Mouse (Mus musculus): ENCODE measurements at regions not wholly inside any gene's neighbourhood (a gene's known extent, or its start where the extent isn't known, plus 50 kb on each side); places are given as distances from the start of the nearest gene placed in this dataset.

DNA sequence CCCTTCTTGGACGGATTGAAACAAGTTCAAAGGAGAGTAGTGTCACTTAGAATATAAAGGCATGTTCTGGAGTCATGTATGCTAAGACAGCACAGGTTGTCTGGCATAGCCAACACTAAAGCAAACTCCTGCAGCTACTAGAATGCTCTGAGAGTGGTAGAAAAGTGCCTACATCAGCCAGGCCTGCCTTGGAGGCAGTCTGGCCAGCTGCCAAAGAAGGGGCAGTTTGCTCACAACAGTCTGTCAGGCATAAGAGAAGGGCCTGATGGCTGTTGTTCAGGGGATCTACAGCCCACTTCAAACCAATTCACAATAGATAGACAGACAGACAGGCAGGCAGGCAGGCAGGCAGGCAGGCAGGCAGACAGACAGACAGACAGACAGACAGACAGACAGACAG lies 136.5 kb upstream of the Dap start:
- DNase-seq (ENCODE audit: low spot score): no peak

DNA sequence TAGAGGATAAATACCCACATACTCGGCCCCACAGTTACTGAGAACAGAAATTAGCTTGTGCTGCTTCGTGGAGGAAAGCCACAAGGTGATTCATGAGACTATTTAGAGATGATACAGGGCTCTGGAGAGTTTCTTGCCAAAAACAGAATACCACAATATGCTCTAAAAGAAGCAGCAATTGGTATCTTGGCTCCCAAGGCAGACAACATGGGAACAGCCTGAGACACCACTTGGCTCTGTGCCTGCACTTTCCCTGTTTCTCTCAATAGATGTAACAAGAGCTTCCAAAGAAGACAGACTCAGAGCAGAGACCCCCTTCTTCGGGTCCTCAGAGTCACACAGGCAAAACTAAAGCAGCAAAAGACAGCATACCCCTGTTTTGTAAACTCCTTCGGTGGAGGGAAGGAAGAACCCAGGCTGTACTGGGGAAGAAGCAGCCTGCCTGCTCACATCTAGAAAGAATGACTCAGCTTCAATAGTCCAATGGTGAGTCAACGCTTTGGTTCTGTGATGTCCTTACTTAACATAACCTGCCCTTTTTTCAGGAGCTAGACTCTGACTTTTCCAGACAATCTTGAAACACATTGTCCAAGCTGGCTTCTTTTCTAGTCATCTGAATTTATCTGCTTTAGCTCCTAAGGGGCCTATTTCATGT lies 132.1 kb upstream of the Dap start:
- DNase-seq (ENCODE audit: low spot score): peak; percentile 69

DNA sequence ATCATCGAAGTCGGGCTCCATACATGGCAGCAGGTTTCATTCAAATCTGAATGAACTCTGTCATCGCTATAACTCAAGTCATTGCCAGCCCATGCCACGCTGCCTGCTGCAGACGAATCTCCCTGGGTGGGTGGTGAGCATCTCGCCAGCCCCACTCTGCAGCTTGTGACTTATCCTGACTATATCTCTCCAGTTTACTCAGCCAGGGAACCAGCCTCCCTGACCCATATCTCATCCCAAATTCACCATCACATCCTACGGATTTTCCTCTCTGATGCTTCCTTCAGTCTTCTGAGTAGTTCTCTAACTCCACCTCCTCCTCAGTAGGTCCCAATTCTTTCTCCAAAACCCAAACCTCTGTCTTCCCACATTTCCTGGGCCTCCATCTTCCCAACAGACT lies 127.9 kb upstream of the Dap start:
- no peak for DNase-seq (ENCODE audit: low spot score)

DNA sequence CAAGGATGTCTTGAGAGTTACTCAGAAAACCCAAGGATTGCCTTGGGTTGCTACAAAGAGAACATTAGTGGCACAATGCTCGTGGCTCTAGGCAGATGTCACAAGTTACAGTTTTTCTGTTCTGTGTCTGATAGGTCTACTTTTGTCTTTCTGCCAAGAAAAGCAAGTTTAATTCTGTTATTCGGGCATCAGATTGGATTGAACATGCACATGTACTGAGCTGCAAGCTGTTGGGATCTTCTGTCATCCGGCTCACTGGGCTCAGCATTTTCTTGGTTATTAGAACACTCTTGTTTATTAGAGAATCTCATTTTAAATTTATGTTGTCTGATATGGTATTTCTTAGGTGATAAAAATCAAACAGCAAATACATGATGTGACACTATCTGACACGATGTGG lies 126.8 kb upstream of the Dap start:
- no peak for DNase-seq (ENCODE audit: low spot score)

DNA sequence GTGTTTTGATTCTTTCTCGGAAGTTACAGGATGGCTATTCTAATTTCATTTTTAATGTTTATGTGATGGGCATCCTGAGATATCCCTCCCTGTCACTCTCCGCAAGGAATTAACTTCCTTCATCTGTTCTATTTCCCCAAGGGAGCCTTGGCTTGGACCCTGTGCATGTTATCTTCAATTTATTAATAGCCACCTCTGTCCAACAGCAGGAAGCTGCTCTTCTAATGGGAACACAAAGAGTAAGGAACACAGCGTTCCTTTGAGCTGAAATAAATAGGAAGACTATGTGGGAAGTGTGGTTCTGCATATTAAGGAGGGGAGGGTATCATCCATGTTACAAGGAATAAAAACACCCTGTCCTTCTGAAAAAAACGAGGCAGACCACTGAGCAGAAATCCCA lies 119.4 kb upstream of the Dap start:
- no peak for DNase-seq (ENCODE audit: low spot score)

DNA sequence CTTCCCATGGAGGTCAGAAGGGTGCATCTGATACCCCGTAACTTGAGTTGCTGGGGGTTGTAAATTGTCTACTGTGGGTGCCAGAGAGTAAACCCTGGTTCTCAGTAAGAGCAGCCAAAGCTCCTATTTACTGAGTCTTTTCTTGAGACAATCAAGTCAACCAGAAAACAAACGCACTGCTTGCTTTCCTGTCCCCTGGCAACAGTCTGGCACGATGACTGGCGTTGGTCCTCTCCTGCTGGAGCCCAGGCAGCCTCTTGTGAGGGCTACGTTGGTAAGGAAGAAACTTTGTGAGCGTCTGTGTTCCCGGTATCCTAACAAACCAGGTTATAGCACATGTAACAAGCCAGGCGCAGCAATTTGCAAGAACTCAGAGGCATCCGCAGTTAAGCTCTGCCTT lies 117.2 kb upstream of the Dap start:
- no peak for DNase-seq (ENCODE audit: low spot score)

DNA sequence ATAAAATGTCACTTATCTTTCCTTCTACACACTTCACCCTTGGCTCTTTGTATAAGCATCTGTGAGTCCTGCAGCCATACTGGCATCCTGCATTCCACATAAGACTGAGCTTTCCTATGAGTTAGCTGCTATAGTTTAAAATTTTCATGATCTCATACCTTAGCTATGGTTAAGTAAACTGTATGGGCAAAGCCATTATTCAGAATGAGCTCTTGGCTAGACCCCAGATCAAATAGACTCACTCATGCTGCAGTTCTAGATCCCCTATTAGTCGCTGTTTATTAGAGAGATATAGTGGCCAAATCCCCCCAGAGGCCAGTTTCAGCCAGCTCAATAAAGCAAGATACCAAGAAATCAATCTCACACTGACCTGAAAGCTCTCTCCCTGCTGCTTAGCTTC lies 110.9 kb upstream of the Dap start:
- no peak for DNase-seq (ENCODE audit: low spot score)

DNA sequence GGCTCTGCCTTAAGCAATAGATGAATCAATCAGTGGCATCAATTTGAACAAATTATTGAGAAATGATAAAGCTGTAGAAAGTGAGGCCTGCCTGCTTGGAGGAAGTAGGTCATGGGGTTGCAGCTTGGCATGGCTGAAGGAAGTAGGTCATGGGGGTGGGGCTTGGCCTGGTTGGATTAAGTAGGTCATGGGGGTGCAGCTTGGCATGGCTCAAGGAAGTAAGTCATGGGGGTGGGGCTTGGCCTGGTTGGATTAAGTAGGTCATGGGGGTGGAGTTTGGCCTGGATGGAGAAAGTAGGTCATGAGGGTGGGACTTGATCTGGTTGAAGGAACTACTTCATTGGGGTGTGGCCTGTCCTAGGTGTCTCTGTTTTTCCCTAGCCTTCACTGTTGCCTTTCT lies 106.8 kb upstream of the Dap start:
- DNase-seq (ENCODE audit: low spot score): peak; percentile 16

DNA sequence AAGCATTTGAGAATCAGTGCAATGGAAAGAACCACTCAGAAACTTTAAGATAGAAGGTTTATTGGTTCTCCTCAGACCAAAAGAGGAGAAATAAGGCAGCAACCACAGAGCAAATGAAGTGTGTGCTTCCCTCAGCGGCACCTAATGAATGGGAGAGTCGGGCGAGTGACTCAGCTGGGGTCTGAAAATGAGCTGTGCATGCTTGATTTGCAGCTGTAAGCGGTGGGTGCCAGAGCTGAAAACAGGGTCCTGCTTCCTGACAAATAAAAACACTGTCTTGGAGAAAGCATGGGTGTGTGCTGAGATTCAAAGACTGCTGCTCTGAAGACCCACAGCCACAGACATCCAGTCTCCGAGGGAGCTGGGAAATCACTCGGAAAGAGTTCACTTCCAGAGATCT lies 104.0 kb upstream of the Dap start:
- DNase-seq (ENCODE audit: low spot score): no peak

DNA sequence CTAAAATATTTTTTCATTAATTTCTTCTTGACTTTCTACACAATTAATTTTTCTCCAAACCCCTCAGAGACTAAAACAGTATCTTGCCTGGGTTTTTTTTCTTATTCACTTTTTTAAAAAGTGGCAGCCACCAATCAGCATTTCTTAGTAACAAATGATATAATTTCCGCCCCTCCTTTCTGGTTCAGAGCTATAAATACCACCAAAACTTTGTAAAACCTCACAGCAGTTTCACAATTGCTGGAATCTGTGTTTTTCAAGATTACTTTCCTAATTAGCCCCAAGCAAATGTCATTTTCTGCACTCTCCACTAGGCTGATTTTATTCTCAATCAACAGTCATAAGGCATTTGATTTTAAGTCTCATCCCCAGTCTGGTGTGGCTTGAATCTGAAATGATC lies 98.3 kb upstream of the Dap start:
- DNase-seq (ENCODE audit: low spot score): no peak

DNA sequence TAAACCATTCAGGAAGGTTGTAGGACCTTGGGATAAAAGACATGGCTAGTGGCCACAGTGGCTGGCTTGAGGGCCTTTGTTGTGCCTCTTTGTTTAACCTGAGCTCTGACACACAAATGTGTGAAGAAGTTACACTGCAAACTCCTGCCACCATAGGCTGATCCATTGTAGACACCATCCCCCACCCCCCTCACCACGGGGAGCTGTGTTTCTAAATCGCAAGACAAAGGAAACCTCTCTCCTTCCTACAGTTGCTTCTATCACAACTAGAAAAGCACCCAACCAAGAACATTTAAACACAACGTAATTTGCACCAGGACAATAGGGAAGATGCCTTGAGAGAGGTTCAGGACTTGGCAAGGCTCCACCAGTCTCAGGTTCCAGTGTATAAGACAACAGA lies 97.1 kb upstream of the Dap start:
- no peak for DNase-seq (ENCODE audit: low spot score)

DNA sequence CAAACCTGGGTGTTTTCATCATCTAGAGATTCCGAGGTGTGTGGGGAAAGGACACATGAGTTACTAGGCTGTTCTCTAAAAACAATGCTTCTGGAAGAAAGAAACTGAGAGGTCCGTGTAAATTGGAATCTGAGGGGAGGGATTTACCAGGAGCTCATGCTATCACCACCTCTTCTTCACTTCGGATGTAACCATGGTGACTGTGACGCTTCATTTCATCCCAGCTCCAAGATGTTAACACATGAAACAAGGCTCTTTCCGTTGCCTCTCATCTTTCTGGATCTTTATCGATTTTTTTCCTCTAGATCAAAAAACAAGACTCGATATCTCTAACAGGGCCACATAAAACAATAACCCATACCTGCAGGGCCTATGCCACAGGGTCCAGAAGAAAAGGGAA lies 89.2 kb upstream of the Dap start:
- no peak for DNase-seq (ENCODE audit: low spot score)

DNA sequence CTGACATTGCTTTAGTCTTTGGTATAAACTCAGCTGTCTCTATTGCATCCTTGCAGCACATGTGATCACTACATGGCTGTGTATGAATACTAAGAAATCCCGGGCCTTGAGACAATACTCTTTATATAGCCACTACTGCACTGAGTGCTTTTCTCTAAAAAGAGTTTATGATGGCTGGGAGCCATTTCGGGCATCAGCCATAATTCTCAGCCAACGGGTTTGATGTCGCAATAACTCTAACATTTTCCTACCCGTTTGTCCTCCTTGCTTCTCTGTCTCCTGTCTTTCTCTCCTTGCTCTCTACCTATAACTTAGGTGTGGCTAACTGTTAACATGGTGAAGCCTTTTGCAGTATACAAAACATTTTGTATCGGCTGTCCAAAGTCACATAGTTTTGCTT lies 85.5 kb upstream of the Dap start:
- DNase-seq (ENCODE audit: low spot score): no peak

DNA sequence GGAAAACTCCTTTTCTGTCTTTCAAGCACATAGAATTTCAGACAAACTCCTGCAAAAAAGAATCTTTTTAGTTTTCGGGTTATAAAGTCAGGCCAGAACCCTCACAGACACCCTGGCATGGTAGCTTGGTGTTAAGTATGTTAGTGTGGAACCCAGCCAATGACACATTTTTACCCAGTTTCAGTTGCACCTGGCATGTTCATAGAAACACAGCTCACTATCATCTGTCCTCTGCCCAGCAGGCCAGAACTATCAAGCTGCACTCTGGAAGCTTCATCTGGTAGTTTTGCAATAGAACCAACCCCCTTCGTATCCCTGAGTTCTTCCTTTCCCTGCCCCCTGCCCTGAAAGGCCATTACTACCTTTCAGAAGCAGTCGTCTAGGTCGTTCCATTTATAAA lies 82.4 kb upstream of the Dap start:
- DNase-seq (ENCODE audit: low spot score): no peak

DNA sequence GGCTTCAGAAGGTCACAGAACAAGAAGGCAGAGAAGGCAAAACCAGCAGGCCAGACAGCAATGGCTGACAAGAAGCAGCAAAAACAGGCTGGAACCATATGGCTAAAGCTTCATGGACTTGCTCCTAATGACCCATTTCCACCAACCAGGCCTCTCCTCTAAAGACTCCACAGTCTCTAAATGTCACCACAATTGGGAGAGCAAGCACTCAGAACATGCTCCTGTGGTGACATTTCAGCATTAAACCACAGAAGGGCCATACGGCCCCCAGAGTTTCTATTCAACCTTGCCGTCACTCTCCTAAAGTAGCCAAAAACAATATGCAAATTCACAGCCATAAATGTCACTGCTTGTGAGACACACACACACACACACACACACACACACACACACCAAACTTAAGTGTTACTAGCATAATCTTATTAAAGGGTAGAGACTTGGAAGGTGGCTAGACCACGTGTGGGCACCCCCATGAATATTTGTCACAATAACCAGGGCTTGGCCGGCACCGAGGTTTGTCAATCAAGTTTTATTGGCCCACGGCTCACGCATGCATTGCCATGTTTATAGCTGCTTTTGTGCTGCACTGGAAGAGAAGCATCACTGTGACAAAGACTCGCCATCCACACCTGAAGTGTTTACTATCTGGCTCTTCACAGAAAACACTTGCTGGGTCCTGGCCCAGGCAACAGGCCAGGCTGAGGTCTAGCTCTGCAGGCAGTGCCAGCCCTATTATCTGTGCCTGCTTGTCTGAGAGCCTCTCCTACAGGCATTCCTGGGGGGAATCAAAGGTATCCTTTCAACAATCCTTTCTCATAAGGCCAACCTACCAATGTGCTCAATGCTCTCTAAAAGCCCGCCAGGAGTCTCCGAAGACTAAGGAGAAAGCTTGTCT lies 75.6 kb upstream of the Dap start:
- DNase-seq (ENCODE audit: low spot score): no peak

DNA sequence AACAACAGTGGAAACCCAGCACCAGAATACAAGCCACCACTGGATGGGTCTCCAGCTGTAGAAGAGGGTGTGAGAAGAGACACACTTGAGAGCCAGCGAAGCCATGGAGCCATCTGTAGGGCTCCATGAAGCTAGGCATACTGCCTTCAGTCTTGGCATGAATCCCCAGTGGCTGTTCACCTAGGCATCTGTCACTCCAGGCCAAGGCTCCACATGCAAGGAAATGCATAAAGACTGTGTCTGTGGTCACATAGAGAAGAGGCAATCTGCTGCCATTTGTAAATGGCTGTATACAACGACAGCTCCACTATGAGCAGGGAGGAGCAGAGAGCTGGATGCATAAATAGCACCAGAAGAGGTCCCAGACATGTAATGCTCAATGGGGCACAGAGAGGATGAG lies 74.3 kb upstream of the Dap start:
- no peak for DNase-seq (ENCODE audit: low spot score)

DNA sequence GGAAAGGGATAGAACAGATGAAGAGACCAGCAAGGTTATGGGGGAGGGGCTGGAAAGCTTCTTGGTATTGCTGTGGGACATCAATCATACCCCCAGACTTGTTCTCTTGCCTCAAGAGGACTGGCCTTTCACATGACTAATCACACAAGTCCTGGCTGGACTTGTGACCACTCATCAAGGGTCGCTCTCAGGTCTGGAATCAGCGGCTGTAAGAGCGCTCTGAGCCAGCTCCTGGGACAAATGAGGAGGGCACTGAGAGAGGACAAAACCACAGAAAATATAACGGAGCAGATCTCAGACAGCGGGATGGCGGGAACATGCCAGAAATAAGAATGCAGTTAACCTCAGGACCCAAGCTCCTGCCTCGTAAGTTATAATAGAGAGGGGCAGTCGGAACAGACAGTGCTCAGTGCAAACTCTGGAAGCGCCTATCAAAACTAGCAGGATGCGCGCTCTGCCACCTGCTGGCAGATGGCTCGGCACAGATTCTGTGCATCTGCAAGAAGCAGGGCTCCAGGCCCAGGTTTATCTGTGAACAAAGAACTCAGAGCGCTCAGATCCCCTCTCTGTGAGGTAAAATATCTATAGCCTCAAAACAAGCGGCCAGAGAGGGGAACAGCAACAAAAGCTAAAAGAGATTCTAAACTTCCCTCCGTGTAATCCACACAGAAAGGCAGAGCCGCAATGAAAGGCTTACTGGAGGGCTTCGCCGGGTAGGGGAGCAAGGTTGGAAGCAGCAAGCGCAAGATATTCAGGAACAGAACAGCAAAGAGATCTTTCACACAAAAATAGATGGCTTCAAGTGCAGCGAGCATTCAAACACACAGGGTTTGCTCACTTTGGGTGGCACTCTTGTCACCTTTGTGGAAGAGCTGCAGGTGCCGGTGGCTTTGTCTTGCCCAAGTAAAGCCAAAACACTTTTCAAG lies 73.3 kb upstream of the Dap start:
- peak; percentile 20 for DNase-seq (ENCODE audit: low spot score)

DNA sequence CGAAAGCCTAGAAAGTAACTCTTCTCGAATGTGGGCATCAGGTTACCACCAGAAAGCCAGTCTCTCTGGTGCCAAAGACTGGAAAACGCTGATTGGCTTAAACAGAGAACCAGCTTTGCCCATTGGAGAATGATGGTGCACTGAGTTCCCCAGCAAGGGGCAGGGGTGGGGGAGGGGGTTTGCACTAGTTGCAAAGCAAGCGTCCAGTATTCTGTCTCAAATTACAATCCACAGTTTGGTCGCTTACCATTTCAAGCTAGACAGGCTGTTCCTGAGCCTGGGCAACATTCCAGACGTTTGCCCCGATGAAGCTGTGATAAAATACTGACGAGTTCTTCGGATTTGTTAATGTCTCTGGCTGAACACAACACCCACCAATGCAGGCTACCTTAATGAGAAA lies 69.0 kb upstream of the Dap start:
- DNase-seq (ENCODE audit: low spot score): peak; percentile 25

DNA sequence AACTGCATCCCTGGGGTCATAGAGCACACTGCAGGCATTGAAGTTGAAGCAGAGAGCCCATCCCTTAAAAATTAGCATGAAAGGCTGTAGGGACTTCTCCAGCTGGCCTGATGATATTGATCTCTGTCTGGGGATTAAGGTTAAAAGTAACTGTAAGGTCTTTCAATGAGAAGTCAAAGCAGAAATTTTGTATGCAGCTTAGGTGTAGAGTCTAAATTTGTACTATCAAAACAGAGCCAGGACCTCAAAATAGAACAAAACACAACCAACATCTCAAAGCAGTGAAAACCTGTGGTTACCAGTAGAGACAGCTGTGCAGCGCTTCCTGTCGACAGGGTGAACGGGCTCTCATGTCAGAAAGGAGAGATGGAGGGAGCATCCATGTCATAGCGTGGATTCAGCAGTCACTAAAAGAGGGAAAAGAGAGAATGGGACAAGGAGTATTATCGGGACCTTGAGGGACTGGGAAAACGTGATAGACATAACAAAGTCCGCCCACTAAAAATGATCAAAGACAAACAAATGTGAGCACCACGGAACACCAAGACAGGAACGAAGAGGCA lies 57.5 kb upstream of the Dap start:
- DNase-seq (ENCODE audit: low spot score): no peak

DNA sequence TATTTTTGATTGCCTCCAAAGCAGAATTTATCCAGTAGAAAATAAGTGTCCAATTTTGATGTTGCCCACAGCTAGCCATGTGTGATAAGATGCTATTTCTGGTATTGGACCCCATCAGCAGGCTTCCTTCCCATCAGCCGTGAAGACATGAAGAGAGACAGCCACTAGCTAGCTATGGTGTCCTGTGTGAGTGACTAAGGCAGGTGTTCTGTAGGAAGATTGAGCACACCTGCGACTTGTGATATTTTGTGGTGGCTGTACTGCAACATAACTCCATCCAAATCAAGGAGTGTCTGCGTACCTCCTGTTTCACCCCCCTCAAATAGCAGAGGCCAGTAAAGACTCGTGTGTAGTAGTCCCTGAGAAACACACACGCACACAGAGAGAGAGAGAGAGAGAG lies 56.6 kb upstream of the Dap start:
- no peak for DNase-seq (ENCODE audit: low spot score)

DNA sequence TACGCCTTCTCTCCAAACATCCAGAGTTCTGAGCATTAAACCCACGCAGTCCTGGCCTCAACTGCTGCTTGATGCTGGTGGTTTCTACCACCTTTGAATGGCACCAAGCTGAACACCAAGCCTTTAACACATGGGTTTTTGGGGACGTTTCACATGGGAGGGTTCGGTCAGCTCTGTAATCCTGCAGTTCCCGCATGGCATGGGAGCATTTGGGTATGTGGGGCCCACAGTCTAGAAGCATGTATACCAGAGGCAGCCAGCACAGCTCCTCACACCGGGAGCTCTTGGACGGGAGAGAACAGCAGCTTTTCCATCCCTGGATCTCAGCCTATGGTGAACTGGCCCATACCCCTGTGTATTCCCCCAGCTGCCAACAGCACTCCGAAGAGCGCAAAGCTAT lies 55.9 kb upstream of the Dap start:
- no peak for DNase-seq (ENCODE audit: low spot score)

DNA sequence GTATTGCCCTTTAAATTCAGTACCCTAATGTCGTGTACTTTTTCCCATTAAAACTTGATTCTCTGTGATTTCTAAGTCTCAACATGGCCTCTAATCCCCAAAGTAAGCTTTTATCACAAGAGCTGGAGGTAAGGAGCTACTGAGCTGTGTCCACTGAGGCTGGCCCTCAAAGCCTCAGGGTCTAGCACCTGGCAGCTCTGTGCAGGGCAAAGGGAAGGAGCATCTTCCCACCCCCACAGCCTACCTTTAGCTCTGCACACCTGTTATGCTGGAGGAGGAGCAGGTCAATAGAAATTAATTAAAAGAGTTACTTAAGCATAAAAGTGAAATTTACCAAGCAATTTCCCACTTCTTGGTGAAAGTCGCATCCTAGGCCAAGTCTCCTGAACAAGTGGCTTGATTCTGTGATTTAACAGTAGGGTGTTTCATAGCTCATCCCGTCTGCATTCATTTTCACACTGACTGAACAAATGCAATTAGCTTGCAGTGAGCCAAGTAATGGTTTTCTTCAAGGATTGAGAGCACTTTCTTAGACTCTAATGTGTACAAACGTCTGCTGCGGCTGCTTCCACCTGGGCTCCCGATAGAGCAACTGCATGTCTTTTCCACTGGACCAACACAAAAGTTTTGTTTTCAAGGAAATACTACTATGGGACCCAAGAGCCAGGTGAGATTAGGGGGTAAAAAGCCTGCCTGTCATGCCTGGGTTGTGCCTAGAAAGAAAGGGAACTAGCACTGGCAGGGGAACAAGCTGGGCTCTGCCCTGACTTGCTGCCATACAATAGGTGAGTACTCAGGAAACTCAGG lies 50.6 kb upstream of the Dap start:
- no peak for DNase-seq (ENCODE audit: low spot score)
